11 mouse cellular contexts compared by ENCODE assay signal in genomic region chr19:47006321-47006720, GRCm38 (mm10). TPM values are rescaled to one million over a fixed set of nuclear protein-coding genes. Genes with fewer than 3 reads are reported as not detected.
DNase-seq lines count a peak whose midpoint lies in the region; ATAC-seq lines count a peak whose summit lies in the region.
"Had no signal": no experiment of that assay in that cellular context is flagged by ENCODE, and none has a peak within 500 bp of the region (broad histone marks: within the 10 kb centered on the region; RNA-seq: fewer than 3 reads in every experiment).

No protein-coding gene starts in this region.

- peak; percentile 78 for DNase-seq in forebrain, embryonic 11.5 days (ENCODE audit: low spot score)
- peak; percentile 63 for DNase-seq in ovary, postnatal 10 days (ENCODE audit: low spot score)
- no peak for DNase-seq in ovary, adult 18-20 months (ENCODE audit: low spot score)
- DNase-seq in neural tube, embryonic 11.5 days (ENCODE audit: low spot score), result peak; percentile 49
- DNase-seq in frontal cortex, postnatal 10 days (ENCODE audit: low spot score in 2 of 2), result no peak

- H3K27me3 ChIP-seq in forebrain, embryonic 11.5 days (ENCODE audit: control insufficient read depth, insufficient read depth, low read length), result no peaks in the 10 kb centered on the region
- H3K27me3 ChIP-seq in forebrain, embryonic 15.5 days, result no peaks in the 10 kb centered on the region
- H3K27me3 ChIP-seq in neural tube, embryonic 11.5 days (ENCODE audit: control insufficient read depth, insufficient read depth, low read length), result no peaks in the 10 kb centered on the region
- no peaks in the 10 kb centered on the region for H3K27me3 ChIP-seq in hindbrain, embryonic 13.5 days
- H3K27me3 ChIP-seq: hindbrain, embryonic 12.5 days; midbrain, embryonic 12.5 days had no signal

- no peak overlapping the region for H3K4me3 ChIP-seq in forebrain, embryonic 11.5 days (ENCODE audit: low read depth, low read length)
- no peak overlapping the region for H3K4me3 ChIP-seq in forebrain, embryonic 15.5 days
- no peak overlapping the region for H3K4me3 ChIP-seq in neural tube, embryonic 11.5 days (ENCODE audit: low read depth, low read length)
- no peak overlapping the region for H3K4me3 ChIP-seq in hindbrain, embryonic 13.5 days
- H3K4me3 ChIP-seq: hindbrain, embryonic 12.5 days; midbrain, embryonic 12.5 days had no signal

- H3K9ac ChIP-seq in forebrain, embryonic 11.5 days (ENCODE audit: low read length), result no peak overlapping the region
- no peak overlapping the region for H3K9ac ChIP-seq in forebrain, embryonic 15.5 days (replicated peaks)
- no peak overlapping the region for H3K9ac ChIP-seq in neural tube, embryonic 11.5 days (ENCODE audit: low read length)
- no peak overlapping the region for H3K9ac ChIP-seq in hindbrain, embryonic 13.5 days
- H3K9ac ChIP-seq: hindbrain, embryonic 12.5 days; midbrain, embryonic 12.5 days had no signal

- no peaks in the 10 kb centered on the region for H3K9me3 ChIP-seq in forebrain, embryonic 11.5 days (ENCODE audit: control insufficient read depth, low read length)
- no peaks in the 10 kb centered on the region for H3K9me3 ChIP-seq in forebrain, embryonic 15.5 days
- H3K9me3 ChIP-seq in neural tube, embryonic 11.5 days (ENCODE audit: control insufficient read depth, low read length), result no peaks in the 10 kb centered on the region
- H3K9me3 ChIP-seq in hindbrain, embryonic 13.5 days, result no peaks in the 10 kb centered on the region
- H3K9me3 ChIP-seq: hindbrain, embryonic 12.5 days had no signal

- H3K4me2 ChIP-seq in forebrain, embryonic 11.5 days (ENCODE audit: low read depth, low read length, severe bottlenecking), result no peak overlapping the region
- H3K4me2 ChIP-seq in forebrain, embryonic 15.5 days (replicated peaks), result no peak overlapping the region
- no peak overlapping the region for H3K4me2 ChIP-seq in neural tube, embryonic 11.5 days (ENCODE audit: low read depth)
- no peak overlapping the region for H3K4me2 ChIP-seq in hindbrain, embryonic 13.5 days
- H3K4me2 ChIP-seq: hindbrain, embryonic 12.5 days; midbrain, embryonic 12.5 days had no signal

- H3K36me3 ChIP-seq in forebrain, embryonic 11.5 days (ENCODE audit: control insufficient read depth, insufficient read depth, low read length), result no peaks in the 10 kb centered on the region
- no peaks in the 10 kb centered on the region for H3K36me3 ChIP-seq in forebrain, embryonic 15.5 days
- H3K36me3 ChIP-seq in neural tube, embryonic 11.5 days (ENCODE audit: control insufficient read depth, insufficient read depth, low read length), result no peaks in the 10 kb centered on the region
- H3K36me3 ChIP-seq in hindbrain, embryonic 13.5 days, result no peaks in the 10 kb centered on the region
- H3K36me3 ChIP-seq: hindbrain, embryonic 12.5 days; midbrain, embryonic 12.5 days had no signal

- ATAC-seq in forebrain, embryonic 11.5 days (replicated peaks; ENCODE audit: low FRiP score), result no peak
- no peak for ATAC-seq in forebrain, embryonic 15.5 days (replicated peaks)
- peak; percentile 50; the same call in 1 of the 2 replicates for ATAC-seq in granulocyte monocyte progenitor cell, adult 5-6 weeks (replicated peaks; ENCODE audit: poor library complexity, severe bottlenecking)
- no peak for ATAC-seq in neural tube, embryonic 11.5 days (ENCODE audit: insufficient read depth, low FRiP score, low TSS enrichment)
- no peak for ATAC-seq in hindbrain, embryonic 13.5 days (ENCODE audit: low FRiP score)

- no peaks in the 10 kb centered on the region for H3K4me1 ChIP-seq in forebrain, embryonic 11.5 days (replicated peaks; ENCODE audit: control insufficient read depth, insufficient read depth, low read length)
- no peaks in the 10 kb centered on the region for H3K4me1 ChIP-seq in forebrain, embryonic 15.5 days
- no peaks in the 10 kb centered on the region for H3K4me1 ChIP-seq in neural tube, embryonic 11.5 days (ENCODE audit: control insufficient read depth, insufficient read depth, low read length)
- no peaks in the 10 kb centered on the region for H3K4me1 ChIP-seq in hindbrain, embryonic 13.5 days (replicated peaks)
- H3K4me1 ChIP-seq: hindbrain, embryonic 12.5 days; midbrain, embryonic 12.5 days had no signal

- WGBS in forebrain, embryonic 11.5 days, result 5% methylated on average over 4 of the region's 4 CpGs
- WGBS in forebrain, embryonic 15.5 days, result 2% methylated on average over 4 of the region's 4 CpGs
- WGBS in neural tube, embryonic 11.5 days, result 5% methylated on average over 4 of the region's 4 CpGs
- 4% methylated on average over 4 of the region's 4 CpGs for WGBS in hindbrain, embryonic 13.5 days

- H3K27ac ChIP-seq in forebrain, embryonic 11.5 days (ENCODE audit: low read depth, low read length), result no peak overlapping the region
- H3K27ac ChIP-seq in forebrain, embryonic 15.5 days (replicated peaks), result no peak overlapping the region
- no peak overlapping the region for H3K27ac ChIP-seq in neural tube, embryonic 11.5 days (ENCODE audit: low read depth, low read length)
- no peak overlapping the region for H3K27ac ChIP-seq in hindbrain, embryonic 13.5 days
- H3K27ac ChIP-seq: hindbrain, embryonic 12.5 days; midbrain, embryonic 12.5 days had no signal

RNA-seq across cellular contexts. Expression of gene Ina, which starts 8.2 kb away (rescaled TPM):
- polyA plus RNA-seq in forebrain, embryonic 11.5 days (2014; fragmentation: Nextera tagmentation; extraction: Ambion mirVana), result 102 and 110 TPM in 2 replicates
- 333 TPM in 2 replicates for polyA plus RNA-seq in forebrain, embryonic 15.5 days (2015; fragmentation: Nextera tagmentation; extraction: Ambion mirVana)
- total RNA-seq in granulocyte monocyte progenitor cell, adult 5-6 weeks (2014; fragmentation: Nextera tagmentation), result not detected in 2 replicates
- not detected in 2 replicates for total RNA-seq in granulocyte monocyte progenitor cell, adult 5-6 weeks (2017)
- 276 and 332 TPM in 2 replicates for polyA plus RNA-seq in neural tube, embryonic 11.5 days (2014; fragmentation: Nextera tagmentation; extraction: Ambion mirVana)
- 684 and 706 TPM in 2 replicates for polyA plus RNA-seq in hindbrain, embryonic 13.5 days (2015; fragmentation: Nextera tagmentation; extraction: Ambion mirVana)
- polyA plus RNA-seq: C2C12 had no signal

RNA-seq across cellular contexts. Expression of gene Nt5c2, which starts 8.6 kb away (rescaled TPM):
- polyA plus RNA-seq in forebrain, embryonic 11.5 days (2014; fragmentation: Nextera tagmentation; extraction: Ambion mirVana), result 71.8 and 77.9 TPM in 2 replicates
- polyA plus RNA-seq in forebrain, embryonic 15.5 days (2015; fragmentation: Nextera tagmentation; extraction: Ambion mirVana), result 73.2 and 78.2 TPM in 2 replicates
- 62.3 and 65.3 TPM in 2 replicates for total RNA-seq in granulocyte monocyte progenitor cell, adult 5-6 weeks (2014; fragmentation: Nextera tagmentation)
- total RNA-seq in granulocyte monocyte progenitor cell, adult 5-6 weeks (2017), result 67.6 and 84.5 TPM in 2 replicates
- 68.3 and 71.7 TPM in 2 replicates for polyA plus RNA-seq in neural tube, embryonic 11.5 days (2014; fragmentation: Nextera tagmentation; extraction: Ambion mirVana)
- polyA plus RNA-seq in hindbrain, embryonic 13.5 days (2015; fragmentation: Nextera tagmentation; extraction: Ambion mirVana), result 93.2 and 98.1 TPM in 2 replicates

RNA-seq across cellular contexts. Expression of gene Pcgf6, which starts 44.4 kb away (rescaled TPM):
- 35.1 and 37.3 TPM in 2 replicates for polyA plus RNA-seq in forebrain, embryonic 11.5 days (2014; fragmentation: Nextera tagmentation; extraction: Ambion mirVana)
- polyA plus RNA-seq in forebrain, embryonic 15.5 days (2015; fragmentation: Nextera tagmentation; extraction: Ambion mirVana), result 27.4 and 29.8 TPM in 2 replicates
- total RNA-seq in granulocyte monocyte progenitor cell, adult 5-6 weeks (2014; fragmentation: Nextera tagmentation), result 21.3 and 24.9 TPM in 2 replicates
- total RNA-seq in granulocyte monocyte progenitor cell, adult 5-6 weeks (2017), result 10.0 and 11.3 TPM in 2 replicates
- polyA plus RNA-seq in neural tube, embryonic 11.5 days (2014; fragmentation: Nextera tagmentation; extraction: Ambion mirVana), result 31.0 and 33.5 TPM in 2 replicates
- polyA plus RNA-seq in hindbrain, embryonic 13.5 days (2015; fragmentation: Nextera tagmentation; extraction: Ambion mirVana), result 31.1 and 31.2 TPM in 2 replicates

Comparison
In these comparisons a context has a peak if more than half of its experiments do, and no peak if none do; other contexts are left out.
1. DNase-seq: peak in forebrain, embryonic 11.5 days (single experiment), ovary, postnatal 10 days (single experiment) and neural tube, embryonic 11.5 days (single experiment); none in ovary, adult 18-20 months (single experiment) and frontal cortex, postnatal 10 days (0 of 2).